Mouse (Mus musculus): ENCODE data around the gene Gpr61. TPM values are rescaled to one million over a fixed set of nuclear protein-coding genes. Genes with fewer than 3 reads are reported as not detected.
A peak's percentile ranks its signal among the peaks of the same experiment; 100 is the strongest.

Gene Gpr61
- polyA plus RNA-seq, 1 experiment from 2014 or later = 1.1 TPM

- Histone ChIP-seq H3K9me3 (ENCODE audit: control insufficient read depth, low read length) (no peaks in the 10 kb centered on the region), H3K27me3 (ENCODE audit: control insufficient read depth, insufficient read depth, low read length) (no peaks in the 10 kb centered on the region), H3K9ac (ENCODE audit: low read length) (no peak overlapping the region), H3K27ac (ENCODE audit: low read depth, low read length) (no peak overlapping the region), H3K36me3 (ENCODE audit: control insufficient read depth, insufficient read depth, low read length) (no peaks in the 10 kb centered on the region), H3K4me1 (ENCODE audit: control insufficient read depth, insufficient read depth, low read length) (no peaks in the 10 kb centered on the region), H3K4me3 (ENCODE audit: low read depth, low read length) (no peak overlapping the region), H3K4me2 (ENCODE audit: low read depth) (no peak overlapping the region)
- DNase-seq (ENCODE audit: low spot score) = no peak
- no peak for ATAC-seq (ENCODE audit: insufficient read depth, low FRiP score, low TSS enrichment)
- whole genome bisulfite sequencing = 80% methylated on average over 3 of the region's 3 CpGs
Measured at GRCm38 (mm10) chr3:108184742-108185141, 30.1 kb upstream of the Gpr61 start.

GRCm38 (mm10) chr3:108180514-108180913, 25.8 kb upstream of the Gpr61 start:
- no peaks in the 10 kb centered on the region for H3K36me3 ChIP-seq (ENCODE audit: control insufficient read depth, insufficient read depth, low read length)
- H3K9ac ChIP-seq (ENCODE audit: low read length) = no peak overlapping the region
- no peaks in the 10 kb centered on the region for H3K27me3 ChIP-seq (ENCODE audit: control insufficient read depth, insufficient read depth, low read length)
- ATAC-seq (ENCODE audit: insufficient read depth, low FRiP score, low TSS enrichment) (no peak), DNase-seq (ENCODE audit: low spot score) (no peak)
- H3K9me3 ChIP-seq (ENCODE audit: control insufficient read depth, low read length) = no peaks in the 10 kb centered on the region
- no peak overlapping the region for H3K27ac ChIP-seq (ENCODE audit: low read depth, low read length)
- WGBS = 64% methylated on average over 2 of the region's 2 CpGs
- H3K4me1 ChIP-seq (ENCODE audit: control insufficient read depth, insufficient read depth, low read length) = no peaks in the 10 kb centered on the region
- no peak overlapping the region for H3K4me2 ChIP-seq (ENCODE audit: low read depth)
- H3K4me3 ChIP-seq (ENCODE audit: low read depth, low read length) = no peak overlapping the region

GRCm38 (mm10) chr3:108178756-108179715, 24.4 kb upstream of the Gpr61 start:
- WGBS = 88% methylated on average over 7 of the region's 7 CpGs
- H3K36me3 ChIP-seq (ENCODE audit: control insufficient read depth, insufficient read depth, low read length) = no peaks in the 10 kb centered on the region
- H3K27ac ChIP-seq (ENCODE audit: low read depth, low read length) = no peak overlapping the region
- no peaks in the 10 kb centered on the region for H3K9me3 ChIP-seq (ENCODE audit: control insufficient read depth, low read length)
- DNase-seq (ENCODE audit: low spot score) (no peak), ATAC-seq (ENCODE audit: insufficient read depth, low FRiP score, low TSS enrichment) (no peak)
- H3K9ac ChIP-seq (ENCODE audit: low read length) = no peak overlapping the region
- H3K4me3 ChIP-seq (ENCODE audit: low read depth, low read length) = no peak overlapping the region
- no peaks in the 10 kb centered on the region for H3K27me3 ChIP-seq (ENCODE audit: control insufficient read depth, insufficient read depth, low read length)
- no peak overlapping the region for H3K4me2 ChIP-seq (ENCODE audit: low read depth)
- 0 out of 2 replicates have a peak, but pooled peaks cover 5% of the 10 kb centered on the region for H3K4me1 ChIP-seq (ENCODE audit: control insufficient read depth, insufficient read depth, low read length)

- Histone ChIP-seq H3K4me3 (ENCODE audit: low read depth, low read length) (no peak overlapping the region), H3K27me3 (ENCODE audit: control insufficient read depth, insufficient read depth, low read length) (no peaks in the 10 kb centered on the region), H3K27ac (ENCODE audit: low read depth, low read length) (peak overlapping the region; percentile 49), H3K9me3 (ENCODE audit: control insufficient read depth, low read length) (no peaks in the 10 kb centered on the region), H3K36me3 (ENCODE audit: control insufficient read depth, insufficient read depth, low read length) (no peaks in the 10 kb centered on the region), H3K4me2 (ENCODE audit: low read depth) (no peak overlapping the region), H3K9ac (ENCODE audit: low read length) (0 out of 2 replicates have a peak overlapping the region, but pooled peaks have one; percentile 15), H3K4me1 (ENCODE audit: control insufficient read depth, insufficient read depth, low read length) (0 out of 2 replicates have a peak, but pooled peaks cover 5% of the 10 kb centered on the region)
- 23% methylated on average over 13 of the region's 14 CpGs for WGBS
- DNase-seq (ENCODE audit: low spot score) (no peak), ATAC-seq (ENCODE audit: insufficient read depth, low FRiP score, low TSS enrichment) (0 out of 2 replicates have a peak, but pooled peaks have one; percentile 48)
Measured at GRCm38 (mm10) chr3:108174672-108175531, 20.2 kb upstream of the Gpr61 start.

GRCm38 (mm10) chr3:108169199-108169598, 14.5 kb upstream of the Gpr61 start:
- 0 out of 2 replicates have a peak overlapping the region, but pooled peaks have one; percentile 39 for H3K27ac ChIP-seq (ENCODE audit: low read depth, low read length)
- WGBS = 45% methylated on average over 3 of the region's 3 CpGs
- no peaks in the 10 kb centered on the region for H3K36me3 ChIP-seq (ENCODE audit: control insufficient read depth, insufficient read depth, low read length)
- H3K9ac ChIP-seq (ENCODE audit: low read length) = no peak overlapping the region
- no peak overlapping the region for H3K4me3 ChIP-seq (ENCODE audit: low read depth, low read length)
- no peak overlapping the region for H3K4me2 ChIP-seq (ENCODE audit: low read depth)
- ATAC-seq (ENCODE audit: insufficient read depth, low FRiP score, low TSS enrichment) (no peak), DNase-seq (ENCODE audit: low spot score) (no peak)
- no peaks in the 10 kb centered on the region for H3K27me3 ChIP-seq (ENCODE audit: control insufficient read depth, insufficient read depth, low read length)
- peaks cover 25% of the 10 kb centered on the region for H3K4me1 ChIP-seq (ENCODE audit: control insufficient read depth, insufficient read depth, low read length)
- no peaks in the 10 kb centered on the region for H3K9me3 ChIP-seq (ENCODE audit: control insufficient read depth, low read length)

GRCm38 (mm10) chr3:108167499-108167898, 12.8 kb upstream of the Gpr61 start:
- Histone ChIP-seq H3K4me2 (ENCODE audit: low read depth) (no peak overlapping the region), H3K9ac (ENCODE audit: low read length) (peak overlapping the region; percentile 22; the same call in 1 of the 2 replicates), H3K4me3 (ENCODE audit: low read depth, low read length) (no peak overlapping the region), H3K27me3 (ENCODE audit: control insufficient read depth, insufficient read depth, low read length) (no peaks in the 10 kb centered on the region), H3K27ac (ENCODE audit: low read depth, low read length) (peak overlapping the region; percentile 82; the same call in 1 of the 2 replicates), H3K4me1 (ENCODE audit: control insufficient read depth, insufficient read depth, low read length) (peaks cover 25% of the 10 kb centered on the region), H3K9me3 (ENCODE audit: control insufficient read depth, low read length) (no peaks in the 10 kb centered on the region), H3K36me3 (ENCODE audit: control insufficient read depth, insufficient read depth, low read length) (no peaks in the 10 kb centered on the region)
- 42% methylated on average over 14 of the region's 14 CpGs for WGBS
- no peak for ATAC-seq (ENCODE audit: insufficient read depth, low FRiP score, low TSS enrichment)
- peak; percentile 25 for DNase-seq (ENCODE audit: low spot score)

- Histone ChIP-seq H3K27me3 (ENCODE audit: control insufficient read depth, insufficient read depth, low read length) (no peaks in the 10 kb centered on the region), H3K9ac (ENCODE audit: low read length) (no peak overlapping the region), H3K36me3 (ENCODE audit: control insufficient read depth, insufficient read depth, low read length) (no peaks in the 10 kb centered on the region), H3K9me3 (ENCODE audit: control insufficient read depth, low read length) (no peaks in the 10 kb centered on the region), H3K4me3 (ENCODE audit: low read depth, low read length) (no peak overlapping the region), H3K4me2 (ENCODE audit: low read depth) (0 out of 2 replicates have a peak overlapping the region, but pooled peaks have one; percentile 7), H3K4me1 (ENCODE audit: control insufficient read depth, insufficient read depth, low read length) (peaks cover 25% of the 10 kb centered on the region), H3K27ac (ENCODE audit: low read depth, low read length) (peak overlapping the region; percentile 82)
- WGBS = 2% methylated on average over 9 of the region's 11 CpGs
- DNase-seq (ENCODE audit: low spot score) (peak; percentile 83), ATAC-seq (ENCODE audit: insufficient read depth, low FRiP score, low TSS enrichment) (peak; percentile 68)
Measured at GRCm38 (mm10) chr3:108166486-108167211, 12.0 kb upstream of the Gpr61 start.
